Mouse (Mus musculus) layer of hippocampus, postnatal 25 days (tissue): ENCODE results near the gene Gm20708. TPM values are rescaled to one million over a fixed set of nuclear protein-coding genes. Genes with fewer than 3 reads are reported as not detected.
"Not testable (repeated sequence)": the region's sequence is repeated elsewhere in the genome, so short reads cannot be mapped to it uniquely, and the experiment has no call there.

ENCODE experiments used
- DNase-seq, 2 experiments: peaks; one replicate each; pipeline ENCODE4 v3.0.0; 2022; ENCODE audit warnings: mixed read lengths in 2 of 2, low spot score in 1 of 2; ENCODE audit errors: extremely low spot score in 1 of 2
- total RNA-seq, 2 experiments: library from RNA; stranded (reverse); gene quantifications; 2 replicates each; pipeline ENCODE4 v1.2.3; 2021

The Gm20708 gene
- total RNA-seq, 2 experiments from 2014 or later = 1.9 to 3.2 TPM

DNA sequence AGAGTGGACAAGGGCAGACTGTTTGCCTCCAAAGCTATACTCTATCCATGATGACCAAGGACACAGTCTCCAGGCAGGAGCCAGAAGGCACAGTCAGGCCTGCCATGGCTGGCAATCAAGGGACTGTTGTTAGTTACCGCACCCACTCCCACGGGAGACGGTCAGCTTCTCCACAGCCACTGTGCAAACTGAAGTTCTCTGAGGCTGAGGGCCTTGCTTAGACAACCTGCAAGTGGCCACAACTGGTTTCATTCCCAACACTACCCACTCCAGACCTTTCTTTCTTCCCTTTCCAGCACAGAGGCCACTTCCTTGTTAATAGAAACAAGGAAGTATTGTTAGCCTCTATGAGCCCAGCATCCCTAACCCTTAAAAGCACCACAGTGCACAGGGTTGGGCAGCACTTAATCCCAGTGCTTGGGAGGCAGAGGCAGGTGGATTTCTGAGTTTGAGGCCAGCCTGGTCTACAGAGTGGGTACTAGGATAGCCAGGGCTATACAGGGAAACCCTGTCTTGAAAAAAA is 6.2 kb upstream of the Gm20708 start:
- no peak for DNase-seq

GRCm38 (mm10) chr11:117806781-117807180 is 2.7 kb upstream of the Gm20708 start:
- DNase-seq = no peak

DNA sequence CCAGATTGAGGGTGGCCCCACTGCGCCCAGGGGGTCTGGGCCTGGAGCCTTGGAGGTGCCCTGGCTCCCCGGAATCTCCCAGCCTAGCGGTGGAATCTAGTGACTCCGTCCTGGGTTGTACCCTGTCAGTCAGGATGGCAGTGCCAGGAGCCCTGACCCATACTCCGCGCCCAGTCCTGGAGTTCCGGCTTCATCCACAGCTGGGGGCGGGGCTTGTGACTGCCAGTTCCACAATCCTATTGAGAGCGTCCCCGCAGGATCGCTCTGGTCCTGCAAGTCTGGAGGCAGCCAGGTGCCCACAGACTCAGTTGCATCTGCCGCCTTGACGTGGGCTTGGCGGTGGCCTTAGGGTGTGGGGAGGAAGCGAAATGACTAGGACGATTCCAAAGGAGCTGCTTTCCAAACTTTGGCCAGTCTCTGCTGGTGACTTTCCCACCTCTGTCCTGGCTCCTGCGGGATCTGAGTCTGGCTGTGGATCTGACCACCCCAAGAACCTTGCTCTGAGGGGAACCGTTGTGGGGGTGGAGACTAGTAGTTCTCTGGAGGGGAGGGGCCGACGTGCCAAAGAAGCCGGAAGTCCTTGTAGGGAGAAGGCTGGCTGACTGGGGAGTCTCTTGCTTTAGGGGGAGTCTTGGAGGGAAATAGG is 1.1 kb downstream of the Gm20708 start:
- DNase-seq = peak in 1 of 2 experiments; percentile 61

- DNase-seq = no peak
These were observed 4.4 kb downstream of the Gm20708 start for GRCm38 (mm10) chr11:117813867-117814266.

GRCm38 (mm10) chr11:117814704-117815366 is 5.4 kb downstream of the Gm20708 start:
- no peak for DNase-seq

- DNase-seq = not testable (repeated sequence)
These were observed 6.4 kb downstream of the Gm20708 start for GRCm38 (mm10) chr11:117815850-117816249.

DNA sequence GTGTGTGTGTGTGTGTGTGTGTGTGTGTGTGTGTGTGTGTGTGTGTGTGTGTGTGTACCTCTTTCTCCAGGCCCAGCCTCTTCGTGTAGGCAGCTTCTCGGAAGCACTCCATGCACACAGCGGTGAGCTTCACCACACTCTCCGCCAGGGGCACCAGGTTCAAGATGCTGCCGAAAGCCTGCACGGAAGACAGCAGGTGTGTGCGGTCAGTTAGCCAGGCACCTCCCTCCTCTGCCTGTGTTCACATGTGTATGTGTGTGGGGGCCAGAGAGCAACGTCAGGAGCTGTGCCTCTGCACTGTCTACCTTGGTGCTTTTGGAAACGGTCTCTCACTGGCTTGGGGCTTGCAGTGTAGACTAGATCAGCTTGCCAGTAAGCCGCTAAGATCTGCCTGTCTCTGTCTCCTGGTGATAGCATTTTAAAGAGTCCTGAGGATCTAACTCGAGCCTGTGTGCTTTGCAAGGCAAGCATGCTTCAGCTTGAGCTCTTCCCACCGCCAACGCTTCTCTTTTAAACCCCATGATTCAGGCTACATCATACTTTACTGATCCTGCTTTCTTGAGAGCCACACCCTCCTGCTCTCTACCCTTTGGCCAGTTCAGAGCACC is 7.0 kb downstream of the Gm20708 start:
- no peak for DNase-seq

- no peak for DNase-seq
These were observed 9.6 kb downstream of the Gm20708 start for GRCm38 (mm10) chr11:117819095-117819494.

- no peak for DNase-seq
These were observed 10.7 kb downstream of the Gm20708 start for GRCm38 (mm10) chr11:117820173-117820572.

DNA sequence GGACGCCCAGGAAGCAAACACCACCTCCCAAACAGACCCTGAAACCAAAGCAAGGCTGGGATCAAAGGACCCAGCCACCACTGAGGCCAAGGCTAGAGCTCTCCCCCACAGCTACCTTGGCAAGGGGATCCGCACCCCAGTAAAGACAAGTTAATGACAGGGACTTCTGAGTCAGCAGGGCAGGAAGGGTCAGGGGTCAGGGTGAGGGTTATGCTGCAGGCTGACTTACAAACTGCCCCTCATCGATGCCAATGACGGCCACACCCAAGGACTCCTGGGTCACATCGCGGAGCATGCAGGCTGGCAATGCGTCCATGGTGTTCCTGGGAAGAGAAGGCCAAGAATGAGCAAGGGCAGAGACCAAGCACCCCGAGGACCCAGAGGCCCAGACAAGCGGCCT is 12.4 kb downstream of the Gm20708 start:
- DNase-seq = no peak

- DNase-seq = no peak
These were observed 13.3 kb downstream of the Gm20708 start for GRCm38 (mm10) chr11:117822728-117823241.

DNA sequence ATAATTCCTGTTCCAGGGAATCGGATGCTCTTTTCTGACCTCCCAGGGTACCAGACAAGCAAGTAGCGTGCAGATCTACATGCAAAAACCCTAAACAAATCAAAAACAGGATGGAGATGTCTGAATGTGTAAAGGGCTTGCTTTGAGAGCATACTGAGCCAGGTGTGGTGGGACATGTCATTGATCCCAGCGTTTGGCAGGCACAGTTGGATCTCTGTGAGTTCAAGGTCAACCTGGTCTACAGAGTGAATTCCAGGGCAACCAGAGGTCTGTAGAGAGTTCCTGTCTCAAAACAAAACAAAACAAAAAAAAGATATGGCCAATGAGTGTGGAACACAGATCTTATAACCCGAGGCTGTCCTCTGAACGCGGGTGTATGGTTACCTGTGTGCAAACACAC is 13.9 kb downstream of the Gm20708 start:
- DNase-seq = no peak

GRCm38 (mm10) chr11:117824060-117824969 is 14.8 kb downstream of the Gm20708 start:
- peak; percentile 67 to 84 for DNase-seq

- DNase-seq = no peak
These were observed 16.0 kb downstream of the Gm20708 start, which contains the start of the genes Afmid and Tk1 for GRCm38 (mm10) chr11:117825333-117826101. Gene Afmid (plus strand): TSS chr11:117825924. Gene Tk1 (minus strand): TSS chr11:117826092.

DNA sequence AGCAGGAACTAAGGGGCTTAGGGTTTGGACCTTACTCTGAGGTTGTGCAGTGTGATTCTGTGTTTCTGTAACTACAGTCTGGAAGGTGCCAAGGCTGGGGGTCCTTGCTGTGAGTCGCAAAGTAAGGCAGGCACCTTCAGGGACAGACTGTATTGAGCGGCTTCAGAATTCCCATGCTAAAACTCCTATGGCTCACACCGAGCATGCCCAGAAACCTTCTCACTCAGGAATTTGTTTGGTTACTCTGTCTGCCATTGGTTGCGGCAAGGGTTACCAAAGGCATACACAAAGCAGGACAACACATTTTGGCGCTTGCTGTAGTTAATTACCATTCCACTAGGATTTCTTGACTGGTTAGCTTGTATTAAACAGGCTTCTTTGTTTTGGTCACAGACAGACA is 16.7 kb downstream of the Gm20708 start:
- DNase-seq = no peak

DNA sequence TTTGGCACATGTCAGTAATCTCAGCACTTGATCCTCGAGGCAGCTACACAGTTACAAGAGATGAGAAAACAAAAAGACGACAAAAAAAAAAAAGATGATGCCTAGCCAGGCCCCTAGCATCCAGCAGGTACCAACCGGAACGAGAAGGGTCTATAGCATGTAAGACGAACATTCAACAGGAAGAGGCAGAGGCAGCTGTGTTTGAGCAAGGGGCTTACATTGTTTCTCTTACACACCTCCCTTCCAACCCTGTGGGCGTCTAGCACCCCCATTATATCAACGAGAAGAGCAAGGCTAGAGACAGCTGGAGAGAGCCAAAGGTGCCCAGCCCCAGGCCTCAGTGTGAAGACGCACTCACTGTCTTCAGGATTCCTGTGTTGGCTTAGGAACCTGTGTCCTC is 17.4 kb downstream of the Gm20708 start:
- no peak for DNase-seq

DNA sequence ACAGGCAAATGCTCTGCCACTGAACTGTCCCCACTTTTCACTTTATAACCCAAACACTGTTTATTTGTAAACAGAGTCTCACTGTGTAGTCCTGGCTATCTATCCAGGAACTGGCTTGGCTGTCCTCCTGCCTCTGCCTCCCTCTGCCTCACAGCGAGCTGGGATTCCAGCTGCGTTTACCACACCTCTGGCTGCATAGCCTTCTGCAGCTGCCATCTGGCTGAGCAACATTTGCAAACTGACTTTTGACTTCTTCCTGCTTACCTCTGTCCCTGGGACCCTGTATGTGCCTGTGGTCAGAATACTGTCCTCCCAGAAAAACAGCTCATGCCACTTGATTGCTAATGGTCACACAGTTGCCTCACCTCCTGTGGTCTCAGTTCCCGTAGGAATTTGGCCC is 17.9 kb downstream of the Gm20708 start:
- no peak for DNase-seq

GRCm38 (mm10) chr11:117828149-117828887 is 18.9 kb downstream of the Gm20708 start:
- DNase-seq = no peak
